Mouse (Mus musculus) bone marrow, adult 2 months (tissue): Measurements from ENCODE around the gene Abca15. TPM values are rescaled to one million over a fixed set of nuclear protein-coding genes. Genes with fewer than 3 reads are reported as not detected.
"Not testable (repeated sequence)": the region's sequence is repeated elsewhere in the genome, so short reads cannot be mapped to it uniquely, and the experiment has no call there.

Source experiments
- H3K27ac ChIP-seq: fragments of 200-500 bp; 2 replicates; pipeline ENCODE4 v1.5.1; 2012; ENCODE audit warnings: low read depth, mild to moderate bottlenecking, control low read depth, inconsistent platforms, low read length; ENCODE audit not compliant: control insufficient read depth, poor library complexity, insufficient read depth
- H3K4me1 ChIP-seq: fragments of 200-500 bp; 2 replicates; pipeline ENCODE4 v1.6.1; 2011; ENCODE audit warnings: low read length; ENCODE audit not compliant: control insufficient read depth, insufficient read depth
- H3K4me3 ChIP-seq: fragments of 200-500 bp; replicated peaks from 2 replicates; pipeline ENCODE3; 2011; ENCODE audit warnings: mild to moderate bottlenecking, low read depth, low read length, control low read depth; ENCODE audit not compliant: control insufficient read depth
- CTCF ChIP-seq: fragments of 200-500 bp; IDR thresholded peaks from 2 replicates; pipeline ENCODE4 v1.5.1; 2011; ENCODE audit warnings: low read length, control low read depth; ENCODE audit not compliant: control insufficient read depth, insufficient read depth
- POLR2A ChIP-seq: fragments of 200-500 bp; IDR thresholded peaks from 2 replicates; pipeline ENCODE4 v1.6.1; 2011; ENCODE audit warnings: low read depth, mild to moderate bottlenecking, control low read depth, low read length, borderline replicate concordance; ENCODE audit not compliant: control insufficient read depth
- WGBS: fragments of 180-500 bp; shearing (Covaris S2); methylation state at CpG from one replicate; pipeline ENCODE4 v1.1.7; 2018; 5-methylcytosine and 5-hydroxymethylcytosine counted together
- polyA plus RNA-seq: library from polyadenylated mRNA; stranded (reverse); fragments of >200 nt; gene quantifications from 2 replicates; pipeline ENCODE4 v1.2.4, GENCODE M21; 2011; ENCODE audit warnings: low replicate concordance; ENCODE audit not compliant: missing spikeins, insufficient read depth, insufficient read length

The Abca15 gene
- not detected in 2 replicates for polyA plus RNA-seq

DNA sequence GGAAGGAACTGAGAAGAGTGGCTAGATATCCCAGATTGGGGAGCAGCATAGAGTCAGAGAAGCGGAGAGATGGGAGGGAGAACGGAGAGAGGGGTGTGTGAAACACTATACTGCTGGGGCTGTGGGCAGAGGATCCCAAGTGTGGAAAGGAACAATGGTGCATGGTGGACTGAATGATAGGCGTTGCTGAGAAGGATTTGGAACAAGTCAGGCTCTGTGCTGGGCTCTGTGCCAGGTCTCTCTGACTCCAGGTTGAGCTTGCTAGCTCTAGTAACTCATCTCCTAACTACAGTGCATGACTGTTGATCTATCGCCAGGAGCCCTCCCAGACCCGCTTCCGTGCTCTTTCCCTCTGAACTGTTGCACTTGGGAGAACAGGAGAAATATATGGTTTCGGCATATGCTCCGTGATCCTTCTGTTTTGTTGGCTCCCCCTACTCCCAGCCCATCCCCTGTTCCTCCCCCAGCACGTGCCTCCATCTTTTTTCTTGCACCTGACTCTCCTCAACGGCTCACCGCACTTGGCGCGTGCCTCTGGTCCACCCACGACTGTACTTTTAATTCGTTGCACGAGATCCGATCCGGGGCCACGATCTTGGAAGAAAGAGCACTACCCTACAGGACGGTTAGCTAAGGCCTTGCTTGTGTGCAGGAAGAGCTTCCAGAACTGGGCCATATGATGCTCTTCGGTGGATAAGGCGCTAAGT is at the start of gene Abca15:
Gene Abca15, plus strand, starts transcription at position 584 of the 707 bp plus-strand sequence.
- H3K4me1 ChIP-seq = no peaks in the 10 kb centered on the region
- 76% methylated on average over 22 of the region's 22 CpGs for WGBS
- no peak within 1 kb of the TSS for H3K27ac ChIP-seq
- no peak within 1 kb of the TSS for H3K4me3 ChIP-seq
- no peak for TF ChIP-seq POLR2A
- TF ChIP-seq CTCF = no peak

DNA sequence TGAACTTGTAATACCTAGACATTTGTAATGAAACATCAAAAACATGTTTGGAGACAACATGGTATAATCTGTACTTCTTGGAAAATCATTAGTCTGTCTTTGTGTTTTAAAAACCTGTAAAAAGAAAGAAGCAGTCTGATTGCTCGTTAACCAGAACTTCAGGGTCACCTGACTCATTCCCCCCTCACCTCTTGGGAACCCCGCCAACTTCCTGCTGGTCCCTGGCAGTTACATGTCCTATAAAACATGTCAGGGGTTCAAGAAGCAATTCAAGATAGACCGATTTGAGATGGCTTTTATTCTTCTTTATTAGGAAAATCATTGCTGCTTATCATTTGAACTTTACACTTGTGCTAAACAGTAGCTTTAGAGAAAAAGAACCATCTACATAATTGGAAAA is 43.2 kb upstream of the Abca15 start:
- Histone ChIP-seq H3K27ac (no peak overlapping the region), H3K4me1 (no peaks in the 10 kb centered on the region), H3K4me3 (no peak overlapping the region)
- TF ChIP-seq CTCF = no peak
- no peak for TF ChIP-seq POLR2A
- 53% methylated on average over 3 of the region's 3 CpGs for WGBS

DNA sequence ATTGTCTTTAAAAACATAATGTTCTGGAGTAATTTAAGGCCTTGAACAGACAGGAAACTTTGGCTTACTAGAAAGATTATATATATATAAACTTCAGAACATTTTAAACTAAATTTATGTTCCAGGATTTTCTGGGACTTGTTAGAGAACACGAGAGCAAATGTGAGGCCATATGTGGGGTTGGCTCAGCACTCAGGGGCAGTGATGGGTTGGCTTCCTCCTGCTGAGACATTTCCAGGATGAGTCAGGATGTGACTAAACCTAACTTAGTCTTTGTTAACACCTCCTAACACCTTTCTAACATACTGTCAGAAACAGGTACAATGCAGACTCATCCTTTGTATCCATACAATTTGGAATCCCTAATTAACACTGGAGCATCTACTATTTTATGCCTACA is 12.4 kb upstream of the Abca15 start:
- H3K4me3 ChIP-seq = no peak overlapping the region
- no peak overlapping the region for H3K27ac ChIP-seq
- TF ChIP-seq CTCF (no peak), POLR2A (no peak)
- 61% methylated on average over 1 of the region's 1 CpGs for WGBS
- no peaks in the 10 kb centered on the region for H3K4me1 ChIP-seq

DNA sequence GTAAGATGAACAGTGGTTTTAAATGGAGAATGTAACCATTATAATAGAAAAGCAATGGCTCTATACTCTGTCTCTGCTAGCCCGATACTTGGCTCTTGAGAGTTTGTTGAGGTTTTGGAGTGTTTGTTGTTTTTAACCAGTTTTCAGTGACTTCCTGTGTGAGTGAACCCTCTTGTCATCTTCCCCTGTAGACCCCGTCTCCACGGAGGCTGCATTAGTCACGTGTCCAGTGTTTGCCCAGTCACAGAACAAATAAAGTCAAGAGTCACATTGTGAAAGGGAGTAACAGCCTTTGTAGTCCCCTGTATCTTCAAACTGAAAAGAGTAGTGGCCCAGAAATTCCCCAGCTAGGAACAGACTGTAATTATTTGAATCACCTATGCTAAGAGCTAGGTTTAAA is 5.5 kb upstream of the Abca15 start:
- WGBS = 35% methylated on average over 4 of the region's 4 CpGs
- no peak overlapping the region for H3K27ac ChIP-seq
- TF ChIP-seq POLR2A = no peak
- no peak for TF ChIP-seq CTCF

DNA sequence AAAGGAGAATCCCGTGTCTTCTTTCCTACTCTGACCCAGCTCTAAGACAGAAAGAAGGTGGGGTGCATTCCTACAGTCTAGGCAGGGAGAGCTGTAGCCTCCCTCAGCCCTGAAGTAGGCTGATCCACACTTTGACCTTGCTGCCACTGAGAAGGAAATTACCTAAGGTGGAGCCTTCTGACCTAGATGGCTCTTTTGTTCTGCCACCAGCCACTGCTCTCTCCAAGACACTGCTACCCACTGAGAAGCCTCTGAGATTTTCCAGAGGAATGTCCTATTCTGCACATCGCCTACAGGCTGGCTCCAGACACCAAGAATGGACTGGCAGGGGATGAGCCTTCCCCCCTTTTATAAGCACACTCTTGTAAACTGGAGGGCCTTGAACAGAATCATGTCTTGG is 2.6 kb upstream of the Abca15 start:
- 55% methylated on average over 2 of the region's 2 CpGs for WGBS
- not testable (repeated sequence) for H3K27ac ChIP-seq, H3K4me1 ChIP-seq, H3K4me3 ChIP-seq

More for the DNA sequence above, 5.5 kb upstream of the Abca15 start:
- Histone ChIP-seq H3K4me1 (no peaks in the 10 kb centered on the region), H3K4me3 (no peak overlapping the region)

DNA sequence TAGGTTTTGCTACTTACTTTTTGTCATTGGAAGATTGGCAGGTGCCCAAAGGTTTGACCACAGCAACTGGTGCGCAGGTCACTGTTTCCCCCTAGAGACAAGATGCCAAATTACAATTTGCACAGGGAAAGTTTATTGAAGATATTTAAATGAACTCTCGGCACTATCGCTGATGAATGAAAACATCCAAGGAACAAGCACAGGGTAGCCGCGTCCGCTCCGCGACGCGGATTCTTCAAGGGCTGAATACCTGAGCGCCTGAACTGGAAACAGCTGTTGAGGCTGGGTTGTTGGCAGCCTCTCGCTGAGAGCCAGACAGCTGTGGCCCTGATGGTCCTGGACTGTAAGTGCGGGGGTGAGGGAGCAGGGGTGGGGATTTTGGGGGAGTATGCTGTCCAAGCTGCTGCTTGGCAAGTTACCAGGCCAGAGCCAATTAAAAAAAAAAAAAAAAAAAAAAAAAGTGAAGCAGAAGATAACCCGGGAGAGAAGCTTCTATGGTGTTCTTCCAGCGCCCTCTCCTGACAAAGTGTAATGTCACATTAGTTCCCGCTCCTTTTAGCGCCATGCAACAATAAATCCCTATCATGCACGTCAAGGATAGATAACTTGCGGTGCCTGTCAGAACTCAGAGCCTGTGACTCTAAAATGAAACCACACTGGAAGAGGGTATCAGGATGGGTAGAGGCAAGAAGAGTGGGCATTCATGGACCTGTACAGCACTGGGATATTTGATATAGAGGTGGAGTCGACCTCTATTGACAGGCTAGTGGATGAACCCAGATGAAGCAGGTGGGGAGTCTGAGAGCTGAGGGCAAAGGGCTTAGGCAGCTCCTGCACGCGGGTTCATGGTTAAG is 1.0 kb upstream of the Abca15 start:
- H3K4me1 ChIP-seq = no peaks in the 10 kb centered on the region
- TF ChIP-seq CTCF = no peak
- H3K27ac ChIP-seq = no peak overlapping the region
- 23% methylated on average over 22 of the region's 22 CpGs for WGBS
- H3K4me3 ChIP-seq = no peak overlapping the region

DNA sequence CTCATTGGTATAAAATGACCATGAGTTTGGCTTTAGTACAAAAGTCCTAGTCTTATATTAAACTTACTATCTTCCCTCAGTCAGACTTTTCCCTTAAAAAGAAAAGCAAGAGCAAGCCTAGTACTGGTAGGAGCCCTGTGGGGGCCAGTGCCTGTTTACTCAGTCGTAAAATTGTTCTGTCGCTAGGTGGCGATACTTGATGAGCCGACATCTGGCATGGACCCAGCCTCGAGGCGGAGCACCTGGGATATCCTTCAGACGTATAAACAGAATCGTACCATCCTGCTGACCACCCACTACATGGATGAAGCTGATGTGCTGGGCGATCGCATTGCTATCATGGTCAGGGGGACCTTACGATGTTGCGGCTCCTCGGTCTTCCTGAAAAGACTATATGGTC is 32.7 kb downstream of the Abca15 start:
- H3K4me3 ChIP-seq = no peak overlapping the region
- 39% methylated on average over 13 of the region's 13 CpGs for WGBS
- TF ChIP-seq POLR2A (no peak), CTCF (no peak)
- no peak overlapping the region for H3K27ac ChIP-seq
- H3K4me1 ChIP-seq = no peaks in the 10 kb centered on the region

DNA sequence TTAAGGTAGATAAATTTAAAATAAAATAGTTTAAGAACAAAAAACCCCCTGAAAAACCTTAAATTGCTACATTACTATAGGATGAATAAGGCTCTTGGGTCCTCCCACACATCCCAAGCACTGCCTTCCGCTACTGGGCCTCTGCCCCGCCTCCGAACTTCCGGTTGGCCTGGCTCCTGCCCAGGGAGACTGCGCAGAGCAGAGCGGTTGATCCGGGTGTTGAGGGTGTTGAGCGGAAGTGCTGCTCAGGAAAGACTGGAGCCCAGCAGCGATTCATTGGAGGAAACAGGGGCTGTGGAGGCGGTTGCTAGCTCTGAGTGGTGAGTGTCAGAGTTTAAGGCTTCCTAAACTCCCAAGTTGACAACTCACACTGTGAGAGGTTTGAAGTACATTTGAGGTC is 81.0 kb downstream of the Abca15 start, which contains the start of gene Abca16:
Gene Abca16, plus strand, starts transcription at position 201 of the 400 bp plus-strand sequence.
- Histone ChIP-seq H3K4me3 (no peak within 1 kb of the TSS), H3K27ac (no peak within 1 kb of the TSS), H3K4me1 (no peaks in the 10 kb centered on the region)
- 61% methylated on average over 10 of the region's 10 CpGs for WGBS
- TF ChIP-seq POLR2A = no peak
- TF ChIP-seq CTCF = no peak

DNA sequence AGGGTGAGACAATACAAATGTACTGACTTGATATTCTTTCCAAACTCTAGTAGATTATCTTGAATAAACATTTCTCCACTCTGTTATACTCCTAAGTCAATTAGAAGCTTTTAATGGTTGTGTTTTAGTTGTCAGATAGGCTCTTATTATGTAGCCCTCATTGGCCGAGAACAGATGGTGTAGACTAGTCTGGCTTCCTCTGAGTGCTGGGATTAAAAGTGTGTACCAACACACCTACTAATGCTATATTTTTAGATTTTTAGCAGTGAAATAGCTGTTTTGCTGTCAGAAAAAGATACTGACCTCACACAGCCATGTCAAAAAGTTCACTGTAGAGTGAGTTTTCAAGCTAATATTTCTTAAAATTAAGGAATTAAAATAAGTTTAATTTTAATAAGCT is 83.9 kb downstream of the Abca15 start:
- Histone ChIP-seq H3K4me1 (no peaks in the 10 kb centered on the region), H3K27ac (no peak overlapping the region), H3K4me3 (no peak overlapping the region)
- TF ChIP-seq CTCF (no peak), POLR2A (no peak)
- 77% methylated on average over 1 of the region's 1 CpGs for WGBS
